Mouse (Mus musculus) MEL (cell line): ENCODE measurements around the gene Mns1. TPM values are rescaled to one million over a fixed set of nuclear protein-coding genes. Genes with fewer than 3 reads are reported as not detected.

ENCODE experiments used
- DNase-seq: peaks from one replicate; pipeline ENCODE4 v3.0.0; 2011; ENCODE audit warnings: low read depth, low spot score
- H3K27ac ChIP-seq: 2 replicates; pipeline ENCODE4 v1.5.1; 2012; ENCODE audit warnings: low read depth, mild to moderate bottlenecking, control low read depth, low read length, moderate library complexity; ENCODE audit not compliant: control insufficient read depth
- H3K27me3 ChIP-seq, 2 experiments: fragments of 150-350 bp in 1 of 2; sonication (generic) in 1 of 2; 2 replicates each; pipeline ENCODE4 v1.6.1; 2012; ENCODE audit warnings: low read length in 2 of 2, mild to moderate bottlenecking in 2 of 2, improper control_type of control experiment in 1 of 2, moderate library complexity in 1 of 2; ENCODE audit not compliant: insufficient read depth in 2 of 2, control insufficient read depth in 1 of 2
- H3K36me3 ChIP-seq, 2 experiments: 2 replicates each; pipeline ENCODE4 v1.6.1; 2012 to 2014; ENCODE audit warnings: low read length in 2 of 2, improper control_type of control experiment in 1 of 2, inconsistent platforms in 1 of 2, mild to moderate bottlenecking in 1 of 2; ENCODE audit not compliant: insufficient read depth in 2 of 2, control insufficient read depth in 1 of 2
- H3K4me1 ChIP-seq, 2 experiments: fragments of 150-350 bp in 1 of 2; sonication (generic) in 1 of 2; 2 replicates each; pipeline ENCODE4 v1.6.1; 2012; ENCODE audit warnings: low read length in 2 of 2, improper control_type of control experiment in 1 of 2, mild to moderate bottlenecking in 1 of 2; ENCODE audit not compliant: insufficient read depth in 2 of 2, control insufficient read depth in 1 of 2
- H3K4me3 ChIP-seq, 2 experiments: fragments of 150-350 bp in 1 of 2; sonication (generic) in 1 of 2; 2 replicates each; pipeline ENCODE4 v1.5.1; 2012; ENCODE audit warnings: low read depth in 2 of 2, low read length in 2 of 2, mild to moderate bottlenecking in 2 of 2, moderate library complexity in 2 of 2, control low read depth in 1 of 2, improper control_type of control experiment in 1 of 2; ENCODE audit not compliant: control insufficient read depth in 1 of 2, insufficient read depth in 1 of 2
- H3K79me2 ChIP-seq: 2 replicates; pipeline ENCODE4 v1.6.1; 2012; ENCODE audit warnings: mild to moderate bottlenecking, low read length, moderate library complexity; ENCODE audit not compliant: control insufficient read depth, poor library complexity, insufficient read depth
- H3K9ac ChIP-seq: 2 replicates; pipeline ENCODE4 v1.6.1; 2012; ENCODE audit warnings: low read depth, mild to moderate bottlenecking, control low read depth, low read length, moderate library complexity; ENCODE audit not compliant: control insufficient read depth, poor library complexity, severe bottlenecking
- H3K9me3 ChIP-seq: fragments of 150-350 bp; sonication (generic); replicated peaks from 2 replicates; pipeline ENCODE4 v1.6.1; 2012; ENCODE audit warnings: mild to moderate bottlenecking, low read length, improper control_type of control experiment, moderate library complexity; ENCODE audit not compliant: insufficient read depth
- BHLHE40 ChIP-seq: IDR thresholded peaks from 2 replicates; pipeline ENCODE4 v1.6.1; 2012; ENCODE audit warnings: low read depth, mild to moderate bottlenecking, inconsistent platforms, low read length, improper control_type of control experiment, borderline replicate concordance
- CHD1 ChIP-seq: IDR thresholded peaks from 2 replicates; pipeline ENCODE4 v1.6.1; 2012; ENCODE audit warnings: low read depth, mild to moderate bottlenecking, inconsistent platforms, low read length, improper control_type of control experiment
- CHD2 ChIP-seq: IDR thresholded peaks from 2 replicates; pipeline ENCODE4 v1.6.1; 2011; ENCODE audit warnings: low read length, improper control_type of control experiment
- E2F4 ChIP-seq: IDR thresholded peaks from 2 replicates; pipeline ENCODE4 v1.6.1; 2011; ENCODE audit warnings: low read depth, low read length, improper control_type of control experiment, borderline replicate concordance
- EP300 ChIP-seq, 2 experiments: IDR thresholded peaks; 2 replicates each; pipeline ENCODE4 v1.6.1; 2011; ENCODE audit warnings: improper control_type of control experiment in 2 of 2, low read length in 2 of 2, low read depth in 1 of 2, mild to moderate bottlenecking in 1 of 2
- ETS1 ChIP-seq: IDR thresholded peaks from 2 replicates; pipeline ENCODE4 v1.6.1; 2012; ENCODE audit warnings: low read depth, mild to moderate bottlenecking, inconsistent platforms, low read length, improper control_type of control experiment, moderate library complexity
- GATA1 ChIP-seq: IDR thresholded peaks from 2 replicates; pipeline ENCODE4 v1.6.1; 2011; ENCODE audit warnings: low read depth, low read length, improper control_type of control experiment
- JUND ChIP-seq: IDR thresholded peaks from 2 replicates; pipeline ENCODE4 v1.6.1; 2011; ENCODE audit warnings: low read depth, mild to moderate bottlenecking, improper control_type of control experiment, low read length
- KAT2A ChIP-seq: conservative IDR thresholded peaks from 2 replicates; pipeline ENCODE4 v1.6.1; 2012; ENCODE audit warnings: low read depth, low read length, improper control_type of control experiment, inconsistent platforms
- MAFK ChIP-seq: IDR thresholded peaks from 2 replicates; pipeline ENCODE4 v1.6.1; 2011; ENCODE audit warnings: low read depth, mild to moderate bottlenecking, low read length, improper control_type of control experiment, borderline replicate concordance
- MAX ChIP-seq: IDR thresholded peaks from 2 replicates; pipeline ENCODE4 v1.6.1; 2011; ENCODE audit warnings: low read length, improper control_type of control experiment
- MEF2A ChIP-seq: IDR thresholded peaks from 2 replicates; pipeline ENCODE4 v1.6.1; 2014; ENCODE audit warnings: low read depth, mild to moderate bottlenecking, inconsistent platforms, low read length, improper control_type of control experiment; ENCODE audit not compliant: poor library complexity, insufficient replicate concordance, severe bottlenecking; ENCODE audit errors: extremely low read depth
- POLR2AphosphoS2 ChIP-seq: IDR thresholded peaks from 2 replicates; pipeline ENCODE4 v1.6.1; 2011; ENCODE audit warnings: low read length, improper control_type of control experiment
- POLR2AphosphoS5 ChIP-seq: IDR thresholded peaks from 2 replicates; pipeline ENCODE4 v1.6.1; 2012; ENCODE audit warnings: low read depth, borderline replicate concordance, mild to moderate bottlenecking, inconsistent platforms, low read length, moderate library complexity, mixed read lengths
- RCOR1 ChIP-seq: IDR thresholded peaks from 2 replicates; pipeline ENCODE4 v1.6.1; 2012; ENCODE audit warnings: low read depth, mild to moderate bottlenecking, inconsistent platforms, low read length, improper control_type of control experiment
- TBP ChIP-seq: IDR thresholded peaks from 2 replicates; pipeline ENCODE4 v1.8.0; 2011; ENCODE audit warnings: low read depth, low read length, improper control_type of control experiment
- UBTF ChIP-seq: IDR thresholded peaks from 2 replicates; pipeline ENCODE4 v1.6.1; 2012; ENCODE audit warnings: low read depth, mild to moderate bottlenecking, inconsistent platforms, low read length, improper control_type of control experiment, moderate library complexity, borderline replicate concordance; ENCODE audit not compliant: insufficient read depth
- USF2 ChIP-seq, 2 experiments: IDR thresholded peaks; 2 replicates each; pipeline ENCODE4 v1.6.1; 2011 to 2012; ENCODE audit warnings: improper control_type of control experiment in 2 of 2, low read length in 2 of 2, borderline replicate concordance in 1 of 2, inconsistent platforms in 1 of 2, low read depth in 1 of 2, mild to moderate bottlenecking in 1 of 2; ENCODE audit not compliant: insufficient read depth in 1 of 2
- ZKSCAN1 ChIP-seq: IDR thresholded peaks from 2 replicates; pipeline ENCODE4 v1.6.1; 2012; ENCODE audit warnings: low read depth, mild to moderate bottlenecking, inconsistent platforms, low read length, improper control_type of control experiment, moderate library complexity
- polyA plus RNA-seq, 2 experiments: library from polyadenylated mRNA; stranded (reverse) in 1 of 2; unstranded in 1 of 2; fragments of >175 nt in 1 of 2; fragments of >200 nt in 1 of 2; gene quantifications; 2 replicates each; pipeline versions ENCODE4 v1.2.1 to v1.2.4; 2012; ENCODE audit warnings: low replicate concordance in 2 of 2, low read depth in 1 of 2; ENCODE audit not compliant: insufficient read length in 2 of 2, insufficient read depth in 1 of 2, missing spikeins in 1 of 2
- total RNA-seq: library from RNA; depleted of rRNA; stranded (reverse); fragments of 300-350 nt; gene quantifications from 2 replicates; pipeline ENCODE4 v1.2.3, GENCODE M21; 2012

Gene Mns1
- total and polyA plus RNA-seq, 3 experiments: 54.0 to 54.8 TPM; not detected in 1

DNA sequence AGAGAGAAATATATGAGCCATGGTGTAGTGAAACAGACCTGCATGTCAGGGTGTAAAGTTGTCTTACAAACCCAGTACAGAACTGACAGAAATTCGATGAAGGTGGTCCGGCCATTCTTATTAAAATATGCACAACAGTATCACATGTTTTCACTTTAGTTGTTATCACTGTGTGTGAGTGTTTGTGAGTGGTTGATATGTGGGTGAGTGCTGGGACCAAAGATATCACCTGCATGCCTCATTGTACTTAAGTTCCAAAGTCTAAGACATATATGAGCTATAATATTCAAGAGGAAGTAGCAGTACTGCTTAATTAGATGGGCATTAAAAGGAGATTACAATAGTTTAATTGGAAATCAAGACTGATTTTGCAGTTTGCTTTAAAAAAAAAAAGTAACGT is 17.3 kb upstream of the Mns1 start:
- no peak overlapping the region for H3K9ac ChIP-seq
- no peaks in the 10 kb centered on the region; a peak in 1 of 4 replicates for H3K27me3 ChIP-seq
- no peaks in the 10 kb centered on the region; a peak in 2 of 4 replicates for H3K4me1 ChIP-seq
- no peaks in the 10 kb centered on the region for H3K79me2 ChIP-seq
- TF ChIP-seq KAT2A (no peak), EP300 (IDR thresholded peaks at IDR 0.05; ENCODE audit: low read depth in 1 of 2, low read length in 2 of 2) (peak in 1 of 2 experiments; percentile 29; a peak in 1 of 4 replicates), E2F4 (no peak), UBTF (no peak), POLR2AphosphoS5 (no peak), ZKSCAN1 (no peak), CHD2 (no peak), GATA1 (0 out of 2 replicates have a peak, but pooled peaks have one; percentile 3)
- H3K4me3 ChIP-seq: no peak overlapping the region
- H3K9me3 ChIP-seq: no peaks in the 10 kb centered on the region
- no peak for DNase-seq
- no peaks in the 10 kb centered on the region for H3K36me3 ChIP-seq
- H3K27ac ChIP-seq: no peak overlapping the region

DNA sequence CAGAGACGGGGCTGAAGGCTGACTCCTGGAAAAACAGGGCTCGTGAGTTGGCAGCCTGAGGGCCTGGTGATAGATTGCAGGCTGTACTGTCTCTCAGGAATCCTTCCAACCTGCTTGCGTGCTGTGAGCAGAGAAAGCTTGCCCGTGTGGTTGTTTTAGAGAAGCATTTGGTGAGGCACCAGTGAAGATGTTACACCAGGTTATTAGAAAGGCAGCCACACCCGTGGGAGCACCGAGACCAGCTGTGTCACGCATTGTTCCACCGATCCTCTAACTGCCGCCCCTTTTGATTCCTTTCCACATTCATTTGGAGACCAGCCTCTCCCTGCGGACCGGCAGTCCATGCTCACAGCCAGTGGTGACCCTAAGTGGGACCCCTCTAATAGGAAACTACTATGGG is 15.5 kb upstream of the Mns1 start:
- TF ChIP-seq UBTF: no peak
- TF ChIP-seq BHLHE40: no peak
- no peak for TF ChIP-seq ETS1
- no peak for TF ChIP-seq RCOR1
- TF ChIP-seq POLR2AphosphoS2: no peak
- TF ChIP-seq USF2 (IDR thresholded peaks at IDR 0.05; ENCODE audit: borderline replicate concordance in 1 of 2, insufficient read depth in 1 of 2, low read depth in 1 of 2, low read length in 2 of 2): no peak
- no peak for TF ChIP-seq MAX
- no peak for TF ChIP-seq MEF2A
- no peak for TF ChIP-seq ZKSCAN1
- no peak for TF ChIP-seq MAFK
- no peak for TF ChIP-seq JUND
- no peak for TF ChIP-seq CHD1
- no peak for TF ChIP-seq TBP
- TF ChIP-seq, all 39 proteins: peak for 0
- Histone ChIP-seq H3K36me3 (no peaks in the 10 kb centered on the region), H3K9ac (no peak overlapping the region), H3K4me1 (no peaks in the 10 kb centered on the region; a peak in 2 of 4 replicates), H3K9me3 (no peaks in the 10 kb centered on the region), H3K4me3 (no peak overlapping the region), H3K27ac (no peak overlapping the region), H3K79me2 (no peaks in the 10 kb centered on the region), H3K27me3 (no peaks in the 10 kb centered on the region)
- DNase-seq: no peak
